ENCODE assay signal across 13 mouse cellular contexts in genomic region chr15:102238543-102239259, GRCm38 (mm10). TPM values are rescaled to one million over a fixed set of nuclear protein-coding genes. Genes with fewer than 3 reads are reported as not detected.
DNase-seq lines count a peak whose midpoint lies in the region; ATAC-seq and TF ChIP-seq lines count a peak whose summit lies in the region.
"Had no signal": no experiment of that assay in that cellular context is flagged by ENCODE, and none has a peak within 500 bp of the region (broad histone marks: within the 10 kb centered on the region; RNA-seq: fewer than 3 reads in every experiment).

No protein-coding gene starts in this region.

- WGBS in hindbrain, embryonic 12.5 days: 94% methylated on average over 14 of the region's 14 CpGs
- 89% methylated on average over 14 of the region's 14 CpGs for WGBS in hindbrain, embryonic 11.5 days
- 87% methylated on average over 14 of the region's 14 CpGs for WGBS in midbrain, embryonic 13.5 days
- 83% methylated on average over 14 of the region's 14 CpGs for WGBS in midbrain, embryonic 15.5 days

- H3K27ac ChIP-seq in hindbrain, embryonic 12.5 days: no peak overlapping the region
- no peak overlapping the region for H3K27ac ChIP-seq in hindbrain, embryonic 11.5 days (ENCODE audit: low read depth, low read length)
- H3K27ac ChIP-seq in midbrain, embryonic 13.5 days: no peak overlapping the region
- H3K27ac ChIP-seq in midbrain, embryonic 15.5 days: no peak overlapping the region
- H3K27ac ChIP-seq: embryonic facial prominence, embryonic 12.5 days; forebrain, embryonic 15.5 days; heart, embryonic 15.5 days; hindbrain, embryonic 15.5 days had no signal

- H3K9ac ChIP-seq in hindbrain, embryonic 12.5 days: no peak overlapping the region
- no peak overlapping the region for H3K9ac ChIP-seq in hindbrain, embryonic 11.5 days (ENCODE audit: low read depth, low read length)
- 0 out of 2 replicates have a peak overlapping the region, but pooled peaks have one; percentile 47 for H3K9ac ChIP-seq in midbrain, embryonic 13.5 days (replicated peaks)
- H3K9ac ChIP-seq in midbrain, embryonic 15.5 days: no peak overlapping the region
- H3K9ac ChIP-seq: embryonic facial prominence, embryonic 12.5 days; forebrain, embryonic 15.5 days; heart, embryonic 15.5 days; hindbrain, embryonic 15.5 days had no signal

- DNase-seq in hindbrain, embryonic 11.5 days (ENCODE audit: low spot score): no peak
- no peak for DNase-seq in retina, embryonic 14.5 days (ENCODE audit: low spot score)
- DNase-seq in urinary bladder, postnatal 4 days (ENCODE audit: low spot score in 2 of 2): no peak

- no peaks in the 10 kb centered on the region for H3K9me3 ChIP-seq in hindbrain, embryonic 12.5 days (replicated peaks)
- no peaks in the 10 kb centered on the region for H3K9me3 ChIP-seq in hindbrain, embryonic 11.5 days (ENCODE audit: control insufficient read depth, low read length)
- H3K9me3 ChIP-seq in midbrain, embryonic 13.5 days: no peaks in the 10 kb centered on the region
- H3K9me3 ChIP-seq in midbrain, embryonic 15.5 days: no peaks in the 10 kb centered on the region
- no peaks in the 10 kb centered on the region for H3K9me3 ChIP-seq in E14TG2a.4 (ENCODE audit: low read length)
- H3K9me3 ChIP-seq: embryonic facial prominence, embryonic 12.5 days; forebrain, embryonic 15.5 days; heart, embryonic 15.5 days; hindbrain, embryonic 15.5 days had no signal

- H3K36me3 ChIP-seq in hindbrain, embryonic 12.5 days: no peaks in the 10 kb centered on the region
- no peaks in the 10 kb centered on the region for H3K36me3 ChIP-seq in hindbrain, embryonic 11.5 days (ENCODE audit: control insufficient read depth, insufficient read depth, low read length)
- H3K36me3 ChIP-seq in midbrain, embryonic 13.5 days: no peaks in the 10 kb centered on the region
- H3K36me3 ChIP-seq in midbrain, embryonic 15.5 days (replicated peaks): no peaks in the 10 kb centered on the region
- H3K36me3 ChIP-seq in E14TG2a.4 (ENCODE audit: insufficient read depth, low read length): peaks cover 82% of the 10 kb centered on the region
- H3K36me3 ChIP-seq: forebrain, embryonic 15.5 days; heart, embryonic 15.5 days; hindbrain, embryonic 15.5 days had no signal

- H3K4me1 ChIP-seq in hindbrain, embryonic 12.5 days: peaks cover 18% of the 10 kb centered on the region
- H3K4me1 ChIP-seq in hindbrain, embryonic 11.5 days (replicated peaks; ENCODE audit: control insufficient read depth, insufficient read depth, low read length): peaks cover 9% of the 10 kb centered on the region
- peaks cover 16% of the 10 kb centered on the region for H3K4me1 ChIP-seq in midbrain, embryonic 13.5 days (replicated peaks)
- peaks cover 11% of the 10 kb centered on the region for H3K4me1 ChIP-seq in midbrain, embryonic 15.5 days
- peaks cover 96% of the 10 kb centered on the region for H3K4me1 ChIP-seq in E14TG2a.4 (replicated peaks; ENCODE audit: low read depth, low read length)

- peaks cover 39% of the 10 kb centered on the region for H3K27me3 ChIP-seq in hindbrain, embryonic 12.5 days
- peaks cover 16% of the 10 kb centered on the region for H3K27me3 ChIP-seq in hindbrain, embryonic 11.5 days (ENCODE audit: control insufficient read depth, insufficient read depth, low read length)
- peaks cover 43% of the 10 kb centered on the region for H3K27me3 ChIP-seq in midbrain, embryonic 13.5 days
- H3K27me3 ChIP-seq in midbrain, embryonic 15.5 days (replicated peaks): peaks cover 21% of the 10 kb centered on the region
- no peaks in the 10 kb centered on the region for H3K27me3 ChIP-seq in E14TG2a.4 (ENCODE audit: insufficient read depth, low read length)
- H3K27me3 ChIP-seq: embryonic facial prominence, embryonic 12.5 days; forebrain, embryonic 15.5 days had no signal

- H3K4me3 ChIP-seq in hindbrain, embryonic 12.5 days: no peak overlapping the region
- H3K4me3 ChIP-seq in hindbrain, embryonic 11.5 days (ENCODE audit: low read depth, low read length): no peak overlapping the region
- no peak overlapping the region for H3K4me3 ChIP-seq in midbrain, embryonic 13.5 days (replicated peaks)
- H3K4me3 ChIP-seq in midbrain, embryonic 15.5 days: no peak overlapping the region
- H3K4me3 ChIP-seq in E14TG2a.4 (replicated peaks; ENCODE audit: low read length): peak overlapping the region; percentile 94
- H3K4me3 ChIP-seq: embryonic facial prominence, embryonic 12.5 days; forebrain, embryonic 15.5 days; heart, embryonic 15.5 days; hindbrain, embryonic 15.5 days had no signal

- peak; percentile 4; the same call in 1 of the 2 replicates for ATAC-seq in hindbrain, embryonic 12.5 days (ENCODE audit: low FRiP score)
- ATAC-seq in hindbrain, embryonic 11.5 days (ENCODE audit: low FRiP score): no peak
- no peak for ATAC-seq in midbrain, embryonic 13.5 days
- ATAC-seq in midbrain, embryonic 15.5 days (replicated peaks): no peak

- no peak overlapping the region for H3K4me2 ChIP-seq in hindbrain, embryonic 12.5 days (replicated peaks)
- H3K4me2 ChIP-seq in hindbrain, embryonic 11.5 days (replicated peaks; ENCODE audit: low read depth, low read length): no peak overlapping the region
- no peak overlapping the region for H3K4me2 ChIP-seq in midbrain, embryonic 13.5 days (replicated peaks)
- H3K4me2 ChIP-seq in midbrain, embryonic 15.5 days: no peak overlapping the region
- H3K4me2 ChIP-seq: embryonic facial prominence, embryonic 12.5 days; forebrain, embryonic 15.5 days; heart, embryonic 11.5 days; heart, embryonic 15.5 days; hindbrain, embryonic 15.5 days had no signal

- TF ChIP-seq CTCF in E14TG2a.4 (conservative IDR thresholded peaks at IDR 0.05; ENCODE audit: low read length): no peak

RNA-seq across cellular contexts. Expression of gene Itgb7, which starts 7.0 kb away (rescaled TPM):
- polyA plus RNA-seq in hindbrain, embryonic 12.5 days (2016; fragmentation: Nextera tagmentation; extraction: Ambion mirVana): 1.1 and 2.2 TPM in 2 replicates
- polyA plus RNA-seq in hindbrain, embryonic 11.5 days (2014; fragmentation: Nextera tagmentation; extraction: Ambion mirVana): 1.0 and 1.1 TPM in 2 replicates
- 0.71 and 0.82 TPM in 2 replicates for polyA plus RNA-seq in midbrain, embryonic 13.5 days (2015; fragmentation: Nextera tagmentation; extraction: Ambion mirVana)
- 0.98 and 1.1 TPM in 2 replicates for polyA plus RNA-seq in midbrain, embryonic 15.5 days (2015; fragmentation: Nextera tagmentation; extraction: Ambion mirVana)

RNA-seq across cellular contexts. Expression of gene Rarg, which starts 18.6 kb away (rescaled TPM):
- 42.2 and 45.6 TPM in 2 replicates for polyA plus RNA-seq in hindbrain, embryonic 12.5 days (2016; fragmentation: Nextera tagmentation; extraction: Ambion mirVana)
- polyA plus RNA-seq in hindbrain, embryonic 11.5 days (2014; fragmentation: Nextera tagmentation; extraction: Ambion mirVana): 20.3 and 21.7 TPM in 2 replicates
- polyA plus RNA-seq in midbrain, embryonic 13.5 days (2015; fragmentation: Nextera tagmentation; extraction: Ambion mirVana): 2.7 and 3.4 TPM in 2 replicates
- 4.1 and 6.4 TPM in 2 replicates for polyA plus RNA-seq in midbrain, embryonic 15.5 days (2015; fragmentation: Nextera tagmentation; extraction: Ambion mirVana)

RNA-seq across cellular contexts. Expression of gene Gm9918, which starts 31.7 kb away (rescaled TPM):
- polyA plus RNA-seq in hindbrain, embryonic 12.5 days (2016; fragmentation: Nextera tagmentation; extraction: Ambion mirVana): 0.30 and 0.49 TPM in 2 replicates
- 0.15 TPM in 2 replicates for polyA plus RNA-seq in hindbrain, embryonic 11.5 days (2014; fragmentation: Nextera tagmentation; extraction: Ambion mirVana)
- 0.07 and 0.12 TPM in 2 replicates for polyA plus RNA-seq in midbrain, embryonic 13.5 days (2015; fragmentation: Nextera tagmentation; extraction: Ambion mirVana)
- polyA plus RNA-seq in midbrain, embryonic 15.5 days (2015; fragmentation: Nextera tagmentation; extraction: Ambion mirVana): 0.10 TPM in 1 of 2 replicates, not detected in the other
- polyA plus RNA-seq: C2C12; forebrain, embryonic 15.5 days; heart, embryonic 15.5 days had no signal

RNA-seq across cellular contexts. Expression of gene Csad, which starts 34.2 kb away (rescaled TPM):
- 49.3 and 53.5 TPM in 2 replicates for polyA plus RNA-seq in hindbrain, embryonic 12.5 days (2016; fragmentation: Nextera tagmentation; extraction: Ambion mirVana)
- polyA plus RNA-seq in hindbrain, embryonic 11.5 days (2014; fragmentation: Nextera tagmentation; extraction: Ambion mirVana): 23.5 and 27.9 TPM in 2 replicates
- 37.9 and 40.2 TPM in 2 replicates for polyA plus RNA-seq in midbrain, embryonic 13.5 days (2015; fragmentation: Nextera tagmentation; extraction: Ambion mirVana)
- polyA plus RNA-seq in midbrain, embryonic 15.5 days (2015; fragmentation: Nextera tagmentation; extraction: Ambion mirVana): 38.0 and 39.4 TPM in 2 replicates

RNA-seq across cellular contexts. Expression of gene Zfp740, which starts 35.7 kb away (rescaled TPM):
- polyA plus RNA-seq in hindbrain, embryonic 12.5 days (2016; fragmentation: Nextera tagmentation; extraction: Ambion mirVana): 111 and 113 TPM in 2 replicates
- 49.7 and 63.8 TPM in 2 replicates for polyA plus RNA-seq in hindbrain, embryonic 11.5 days (2014; fragmentation: Nextera tagmentation; extraction: Ambion mirVana)
- 81.1 and 83.0 TPM in 2 replicates for polyA plus RNA-seq in midbrain, embryonic 13.5 days (2015; fragmentation: Nextera tagmentation; extraction: Ambion mirVana)
- polyA plus RNA-seq in midbrain, embryonic 15.5 days (2015; fragmentation: Nextera tagmentation; extraction: Ambion mirVana): 59.0 and 64.2 TPM in 2 replicates
